25 mouse cellular contexts compared by ENCODE assay signal in genomic region chr17:67090153-67090552, GRCm38 (mm10).
DNase-seq lines count a peak whose midpoint lies in the region; ATAC-seq and TF ChIP-seq lines count a peak whose summit lies in the region.
"Had no signal": no experiment of that assay in that cellular context is flagged by ENCODE, and none has a peak within 500 bp of the region (broad histone marks: within the 10 kb centered on the region; RNA-seq: fewer than 3 reads in every experiment).

No protein-coding gene starts in this region.

- intact Hi-C loops in heart, adult 2 months (cut with DNase I) = no loop called here
- intact Hi-C loops in gastrocnemius, postnatal 14 days (cut with DNase I; ENCODE audit: low total_unique reads) = no loop called here

- no peak overlapping the region for H3K4me2 ChIP-seq in limb, embryonic 12.5 days
- H3K4me2 ChIP-seq in stomach, embryonic 16.5 days (ENCODE audit: low read depth, low read length) = no peak overlapping the region
- H3K4me2 ChIP-seq in stomach, postnatal 0 days (replicated peaks; ENCODE audit: low read depth) = no peak overlapping the region
- H3K4me2 ChIP-seq: forebrain, embryonic 13.5 days; heart, embryonic 12.5 days; liver, embryonic 12.5 days; neural tube, embryonic 12.5 days; stomach, embryonic 15.5 days had no signal

- no peak for TF ChIP-seq CTCF in heart, adult 2 months (IDR thresholded peaks at IDR 0.05)
- no peak for TF ChIP-seq CTCF in stomach, postnatal 0 days (IDR thresholded peaks at IDR 0.05; ENCODE audit: low read depth)

- DNase-seq in heart, adult 2 months = no peak
- DNase-seq in heart, embryonic 10.5 days (ENCODE audit: low spot score) = no peak
- DNase-seq in limb, embryonic 10.5 days (ENCODE audit: low spot score) = no peak
- DNase-seq in stomach, postnatal 0 days (ENCODE audit: low spot score) = no peak
- DNase-seq in gastrocnemius, postnatal 14 days = no peak
- DNase-seq: adrenal gland, postnatal 25 days; cerebellum, adult 18-20 months; gastrocnemius, postnatal 10 days; kidney, adult 8-10 months; kidney, postnatal 14 days; liver, postnatal 0 days; lung, postnatal 36 days; right cerebral cortex, postnatal 25 days; thymus, adult 18-20 months; thymus, postnatal 25 days had no signal

- peaks cover 10% of the 10 kb centered on the region for H3K79me2 ChIP-seq in heart, adult 2 months (replicated peaks; ENCODE audit: control insufficient read depth, insufficient read depth, low read length)

- H3K36me3 ChIP-seq in heart, adult 2 months (ENCODE audit: control insufficient read depth, insufficient read depth, low read length) = peaks cover 9% of the 10 kb centered on the region
- H3K36me3 ChIP-seq in heart, embryonic 10.5 days = no peaks in the 10 kb centered on the region
- no peaks in the 10 kb centered on the region for H3K36me3 ChIP-seq in limb, embryonic 12.5 days
- no peaks in the 10 kb centered on the region for H3K36me3 ChIP-seq in limb, embryonic 10.5 days
- no peaks in the 10 kb centered on the region for H3K36me3 ChIP-seq in stomach, embryonic 16.5 days (ENCODE audit: control insufficient read depth, insufficient read depth, low read length)
- H3K36me3 ChIP-seq in stomach, postnatal 0 days (ENCODE audit: control insufficient read depth, insufficient read depth, low read length) = no peaks in the 10 kb centered on the region
- H3K36me3 ChIP-seq: heart, embryonic 12.5 days; liver, embryonic 12.5 days; neural tube, embryonic 12.5 days; stomach, embryonic 15.5 days had no signal

- no peak overlapping the region for H3K9ac ChIP-seq in heart, adult 2 months (ENCODE audit: low read depth, low read length)
- 0 out of 2 replicates have a peak overlapping the region, but pooled peaks have one; percentile 18 for H3K9ac ChIP-seq in limb, embryonic 12.5 days (replicated peaks)
- H3K9ac ChIP-seq in stomach, embryonic 16.5 days (ENCODE audit: low read length) = 0 out of 2 replicates have a peak overlapping the region, but pooled peaks have one; percentile 5
- no peak overlapping the region for H3K9ac ChIP-seq in stomach, postnatal 0 days (ENCODE audit: low read length)
- H3K9ac ChIP-seq: forebrain, embryonic 13.5 days; heart, embryonic 12.5 days; liver, embryonic 12.5 days; liver, postnatal 0 days; neural tube, embryonic 12.5 days; stomach, embryonic 15.5 days had no signal

- peaks cover 16% of the 10 kb centered on the region for H3K4me1 ChIP-seq in heart, adult 2 months (ENCODE audit: control insufficient read depth, insufficient read depth, low read length)
- H3K4me1 ChIP-seq in heart, embryonic 10.5 days = no peaks in the 10 kb centered on the region
- peaks cover 14% of the 10 kb centered on the region for H3K4me1 ChIP-seq in limb, embryonic 12.5 days (replicated peaks)
- peaks cover 9% of the 10 kb centered on the region; the same call in 1 of the 2 replicates for H3K4me1 ChIP-seq in limb, embryonic 10.5 days
- no peaks in the 10 kb centered on the region for H3K4me1 ChIP-seq in stomach, embryonic 16.5 days (ENCODE audit: control insufficient read depth, insufficient read depth, low read length)
- no peaks in the 10 kb centered on the region for H3K4me1 ChIP-seq in stomach, postnatal 0 days (replicated peaks; ENCODE audit: control insufficient read depth, insufficient read depth)
- H3K4me1 ChIP-seq: heart, embryonic 12.5 days; liver, embryonic 12.5 days; neural tube, embryonic 12.5 days; stomach, embryonic 15.5 days had no signal

- no peak for TF ChIP-seq POLR2A in heart, adult 2 months (IDR thresholded peaks at IDR 0.05; ENCODE audit: insufficient read depth, low read depth, low read length)

- no peaks in the 10 kb centered on the region for H3K27me3 ChIP-seq in heart, adult 2 months (ENCODE audit: control insufficient read depth, insufficient read depth, low read length)
- H3K27me3 ChIP-seq in heart, embryonic 10.5 days (ENCODE audit: insufficient read depth, poor library complexity, severe bottlenecking) = no peaks in the 10 kb centered on the region
- H3K27me3 ChIP-seq in limb, embryonic 12.5 days = no peaks in the 10 kb centered on the region
- no peaks in the 10 kb centered on the region for H3K27me3 ChIP-seq in limb, embryonic 10.5 days (ENCODE audit: low read depth, poor library complexity, severe bottlenecking)
- no peaks in the 10 kb centered on the region for H3K27me3 ChIP-seq in stomach, embryonic 16.5 days (ENCODE audit: control insufficient read depth, insufficient read depth, low read length)
- no peaks in the 10 kb centered on the region for H3K27me3 ChIP-seq in stomach, postnatal 0 days (ENCODE audit: control insufficient read depth, insufficient read depth, low read length)
- H3K27me3 ChIP-seq: forebrain, embryonic 13.5 days; heart, embryonic 12.5 days; liver, embryonic 12.5 days; neural tube, embryonic 12.5 days; stomach, embryonic 15.5 days had no signal

- TF ChIP-seq EP300 in heart, adult 2 months (IDR thresholded peaks at IDR 0.05; ENCODE audit: insufficient read depth, low read depth, low read length) = no peak
- TF ChIP-seq EP300 in stomach, postnatal 0 days (optimal IDR thresholded peaks at IDR 0.05) = no peak

- 80% methylated on average over 7 of the region's 7 CpGs for WGBS in heart, adult 2 months
- 78% methylated on average over 7 of the region's 7 CpGs for WGBS in heart, embryonic 10.5 days
- 68% methylated on average over 7 of the region's 7 CpGs for WGBS in limb, embryonic 12.5 days
- 74% methylated on average over 7 of the region's 7 CpGs for WGBS in limb, embryonic 10.5 days
- 76% methylated on average over 7 of the region's 7 CpGs for WGBS in stomach, embryonic 16.5 days
- WGBS in stomach, postnatal 0 days = 69% methylated on average over 7 of the region's 7 CpGs

- no peak overlapping the region for H3K4me3 ChIP-seq in heart, adult 2 months
- no peak overlapping the region for H3K4me3 ChIP-seq in heart, embryonic 10.5 days
- no peak overlapping the region for H3K4me3 ChIP-seq in limb, embryonic 12.5 days (replicated peaks)
- no peak overlapping the region for H3K4me3 ChIP-seq in limb, embryonic 10.5 days
- H3K4me3 ChIP-seq in stomach, embryonic 16.5 days (replicated peaks; ENCODE audit: low read length) = no peak overlapping the region
- no peak overlapping the region for H3K4me3 ChIP-seq in stomach, postnatal 0 days (ENCODE audit: low read depth, low read length)
- H3K4me3 ChIP-seq: forebrain, embryonic 13.5 days; heart, embryonic 12.5 days; left cerebral cortex, adult 2 months; liver, embryonic 12.5 days; myocyte; neural tube, embryonic 12.5 days; stomach, embryonic 15.5 days had no signal

- peak overlapping the region; percentile 4; the same call in 1 of the 2 replicates for H3K27ac ChIP-seq in heart, adult 2 months
- H3K27ac ChIP-seq in heart, embryonic 10.5 days = no peak overlapping the region
- H3K27ac ChIP-seq in limb, embryonic 12.5 days = no peak overlapping the region
- no peak overlapping the region for H3K27ac ChIP-seq in limb, embryonic 10.5 days
- no peak overlapping the region for H3K27ac ChIP-seq in stomach, embryonic 16.5 days (ENCODE audit: low read length)
- H3K27ac ChIP-seq in stomach, postnatal 0 days (replicated peaks) = no peak overlapping the region
- H3K27ac ChIP-seq: forebrain, embryonic 13.5 days; left cerebral cortex, adult 2 months; liver, embryonic 12.5 days; neural tube, embryonic 12.5 days; stomach, embryonic 15.5 days had no signal

- no peaks in the 10 kb centered on the region for H3K9me3 ChIP-seq in heart, embryonic 10.5 days
- H3K9me3 ChIP-seq in limb, embryonic 12.5 days = no peaks in the 10 kb centered on the region
- H3K9me3 ChIP-seq in limb, embryonic 10.5 days (replicated peaks) = no peaks in the 10 kb centered on the region
- H3K9me3 ChIP-seq in stomach, embryonic 16.5 days (replicated peaks; ENCODE audit: control insufficient read depth, low read length) = no peaks in the 10 kb centered on the region
- H3K9me3 ChIP-seq in stomach, postnatal 0 days (ENCODE audit: control insufficient read depth, low read length) = no peaks in the 10 kb centered on the region
- H3K9me3 ChIP-seq: forebrain, embryonic 13.5 days; heart, embryonic 12.5 days; liver, embryonic 12.5 days; neural tube, embryonic 12.5 days; stomach, embryonic 15.5 days had no signal

- ATAC-seq in limb, embryonic 12.5 days (ENCODE audit: insufficient number of reproducible peaks, insufficient read depth, low FRiP score, low TSS enrichment, low read depth) = no peak
- ATAC-seq in stomach, embryonic 16.5 days (ENCODE audit: insufficient read depth, low FRiP score) = no peak
- ATAC-seq in stomach, postnatal 0 days (ENCODE audit: low FRiP score, low TSS enrichment) = no peak
- ATAC-seq: intestine, embryonic 16.5 days; liver, embryonic 12.5 days; liver, postnatal 0 days had no signal

Comparison
In these comparisons a context has a peak if more than half of its experiments do, and no peak if none do; other contexts are left out.
1. H3K9ac ChIP-seq: peak in limb, embryonic 12.5 days (single experiment) and stomach, embryonic 16.5 days (single experiment); none in heart, adult 2 months (single experiment) and stomach, postnatal 0 days (single experiment).